Mouse (Mus musculus) stomach, postnatal 0 days (tissue): ENCODE results near the gene Spint4.

Experiments used
- CTCF ChIP-seq: IDR thresholded peaks from 2 replicates; pipeline ENCODE4 v1.5.1; 2016; ENCODE audit warnings: antibody characterized with exemption, low read depth, mild to moderate bottlenecking, moderate library complexity
- EP300 ChIP-seq: optimal IDR thresholded peaks from 2 replicates; pipeline ENCODE3; 2016; ENCODE audit warnings: antibody characterized with exemption

DNA sequence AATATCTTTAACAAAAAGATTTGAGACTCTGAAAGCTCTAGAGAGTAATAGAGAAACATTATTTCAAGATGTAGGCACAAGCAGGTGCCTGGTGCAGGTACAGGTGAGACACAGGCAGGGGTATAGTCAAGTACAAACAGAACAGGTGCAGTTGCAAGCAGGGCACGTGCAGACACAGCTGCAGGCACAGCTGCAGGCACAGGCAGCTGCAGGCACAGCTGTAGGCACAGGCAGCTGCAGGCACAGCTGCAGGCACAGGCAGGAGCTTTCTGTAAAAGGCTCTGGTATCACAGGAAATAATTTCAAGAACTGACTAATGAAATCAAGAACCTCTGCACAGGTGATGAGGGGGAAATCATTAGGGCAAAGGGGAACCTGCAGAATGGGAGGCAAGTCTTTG, 27.4 kb upstream of the Spint4 start:
- TF ChIP-seq CTCF = no peak
- no peak for TF ChIP-seq EP300
